Mouse (Mus musculus) heart, adult 18-20 months (tissue): ENCODE results near the gene Cbx5. TPM values are rescaled to one million over a fixed set of nuclear protein-coding genes. Genes with fewer than 3 reads are reported as not detected.
A peak's percentile ranks its signal among the peaks of the same experiment; 100 is the strongest.
"Not testable (repeated sequence)": the region's sequence is repeated elsewhere in the genome, so short reads cannot be mapped to it uniquely, and the experiment has no call there.

Experiments used
- DNase-seq, 2 experiments: peaks; one replicate each; pipeline ENCODE4 v3.0.0; 2021 to 2022; ENCODE audit warnings: mixed read lengths in 1 of 2
- total RNA-seq, 2 experiments: library from RNA; stranded (reverse); gene quantifications; 2 replicates each; pipeline ENCODE4 v1.2.3; 2021

Cbx5 gene
- total RNA-seq, 2 experiments from 2014 or later, result 49.8 to 53.1 TPM

DNA sequence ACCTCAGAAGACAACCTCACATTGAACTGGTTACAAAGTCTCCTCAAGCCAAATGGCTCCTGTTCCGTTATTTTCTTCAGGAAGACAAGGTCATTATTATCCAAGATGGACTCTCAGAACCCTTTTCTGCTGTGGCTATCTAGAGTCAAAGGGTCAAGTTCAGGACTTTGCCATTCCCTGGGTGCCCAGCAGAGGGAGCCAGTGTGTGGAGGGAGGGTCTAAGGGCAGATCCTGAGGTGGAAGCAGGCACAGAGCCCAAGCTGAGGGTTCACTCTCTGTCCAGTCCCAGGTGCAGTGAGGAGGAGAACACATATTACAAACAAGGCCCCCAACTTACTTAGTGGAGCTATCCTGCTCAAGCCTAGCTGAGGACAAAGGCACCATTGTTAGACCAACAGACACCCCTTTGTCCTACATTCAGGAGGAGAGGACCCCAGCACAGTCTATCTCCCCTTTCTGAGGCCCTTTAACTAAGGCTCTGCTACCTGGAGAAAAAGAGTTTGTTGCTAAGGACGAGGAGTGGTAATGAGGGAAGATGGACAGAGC lies 10.7 kb upstream of the Cbx5 start:
- DNase-seq, result peak; percentile 68 to 88

- not testable (repeated sequence) for DNase-seq
Measured at GRCm38 (mm10) chr15:103249511-103249910, 9.9 kb upstream of the Cbx5 start.

- DNase-seq, result peak in 1 of 2 experiments; percentile 23
Measured at GRCm38 (mm10) chr15:103248401-103249313, 9.0 kb upstream of the Cbx5 start.

GRCm38 (mm10) chr15:103247782-103248400 lies 8.3 kb upstream of the Cbx5 start:
- DNase-seq, result no peak

GRCm38 (mm10) chr15:103247078-103247781 lies 7.6 kb upstream of the Cbx5 start:
- DNase-seq, result no peak

GRCm38 (mm10) chr15:103245616-103246015 lies 6.0 kb upstream of the Cbx5 start:
- DNase-seq, result no peak

DNA sequence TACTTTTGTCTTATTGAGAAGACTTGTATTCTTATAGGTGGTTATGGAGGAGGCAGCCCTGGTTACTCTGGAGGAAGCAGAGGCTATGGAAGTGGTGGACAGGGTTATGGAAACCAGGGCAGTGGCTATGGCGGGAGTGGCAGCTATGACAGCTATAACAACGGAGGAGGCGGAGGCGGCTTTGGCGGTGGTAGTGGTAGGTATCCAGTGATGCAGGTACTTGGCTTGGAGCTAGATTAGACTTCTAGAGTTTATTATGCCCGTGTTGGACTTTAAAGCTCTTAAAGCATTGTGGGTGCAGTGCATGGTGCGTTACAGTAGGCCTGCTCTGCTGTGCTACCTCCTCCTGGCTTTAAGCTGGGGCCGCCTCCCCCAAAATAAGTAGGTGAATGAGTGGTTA lies 3.3 kb upstream of the Cbx5 start:
- DNase-seq, result no peak

DNA sequence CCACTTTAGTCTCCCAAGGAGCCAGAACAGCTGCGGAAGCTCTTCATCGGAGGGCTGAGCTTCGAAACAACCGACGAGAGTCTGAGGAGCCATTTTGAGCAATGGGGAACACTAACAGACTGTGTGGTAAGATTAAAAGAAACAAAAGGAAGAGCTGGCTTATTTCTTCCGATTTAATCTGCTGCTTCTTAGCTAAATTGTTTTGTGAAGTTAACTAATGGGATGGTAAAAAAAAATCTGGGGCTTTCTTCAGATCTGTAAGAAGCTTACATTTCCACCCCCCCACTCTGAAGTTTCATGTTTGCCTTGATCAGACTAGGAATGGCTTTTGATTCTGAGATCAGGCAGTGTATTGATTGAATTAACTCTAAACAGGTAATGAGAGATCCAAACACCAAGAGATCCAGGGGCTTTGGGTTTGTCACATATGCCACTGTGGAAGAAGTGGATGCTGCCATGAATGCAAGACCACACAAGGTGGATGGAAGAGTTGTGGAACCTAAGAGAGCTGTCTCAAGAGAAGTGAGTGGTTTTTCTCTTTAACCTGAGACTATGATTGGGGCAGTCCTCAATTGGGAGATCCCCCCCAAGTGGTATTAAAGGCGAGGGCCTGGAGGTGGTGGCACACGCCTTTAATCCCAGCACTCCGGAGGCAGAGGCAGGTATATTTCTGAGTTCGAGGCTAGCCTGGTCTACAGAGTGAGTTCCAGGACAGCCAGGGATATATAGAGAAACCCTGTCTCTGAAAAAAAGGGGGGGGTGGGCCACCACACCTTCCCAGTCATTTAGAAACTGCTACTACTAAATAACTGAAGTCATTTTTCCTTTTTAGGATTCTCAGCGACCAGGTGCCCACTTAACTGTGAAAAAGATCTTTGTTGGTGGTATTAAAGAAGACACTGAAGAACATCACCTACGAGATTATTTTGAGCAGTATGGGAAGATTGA lies 1.7 kb upstream of the Cbx5 start:
- DNase-seq, result not testable (repeated sequence)

GRCm38 (mm10) chr15:103240160-103241028 lies 778 bp upstream of the Cbx5 start, which contains the start of gene Hnrnpa1:
Gene Hnrnpa1, plus strand, starts transcription at chr15:103240432.
- DNase-seq, result peak; percentile 96 to 98

DNA sequence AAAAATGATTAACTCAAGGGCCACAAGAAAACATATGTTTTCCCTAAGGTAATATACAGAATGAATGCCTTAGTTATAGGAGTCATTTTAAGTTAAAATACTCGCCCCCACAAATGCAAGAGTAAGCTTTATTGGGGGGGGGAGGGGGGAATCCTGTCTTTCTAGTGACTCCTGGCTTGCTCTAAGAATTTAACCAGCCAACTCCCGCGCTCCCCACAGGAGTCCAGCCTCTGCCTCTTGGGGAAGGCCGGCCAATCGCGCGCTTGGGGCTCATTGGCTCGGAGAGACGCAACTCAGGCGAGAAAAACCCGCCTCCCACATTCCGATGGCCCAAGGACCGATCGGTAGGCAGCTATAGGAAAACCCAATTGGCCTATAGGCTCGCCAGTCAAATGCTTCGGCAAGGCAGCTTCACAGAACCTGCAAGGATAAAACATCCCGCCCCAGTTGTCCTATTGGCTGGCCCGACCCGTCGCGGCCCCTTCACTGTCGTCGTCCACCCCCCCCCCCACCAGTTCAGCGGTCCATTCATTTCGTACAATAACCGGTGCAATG lies 409 bp downstream of the Cbx5 start:
- peak; percentile 93 to 97 for DNase-seq

DNA sequence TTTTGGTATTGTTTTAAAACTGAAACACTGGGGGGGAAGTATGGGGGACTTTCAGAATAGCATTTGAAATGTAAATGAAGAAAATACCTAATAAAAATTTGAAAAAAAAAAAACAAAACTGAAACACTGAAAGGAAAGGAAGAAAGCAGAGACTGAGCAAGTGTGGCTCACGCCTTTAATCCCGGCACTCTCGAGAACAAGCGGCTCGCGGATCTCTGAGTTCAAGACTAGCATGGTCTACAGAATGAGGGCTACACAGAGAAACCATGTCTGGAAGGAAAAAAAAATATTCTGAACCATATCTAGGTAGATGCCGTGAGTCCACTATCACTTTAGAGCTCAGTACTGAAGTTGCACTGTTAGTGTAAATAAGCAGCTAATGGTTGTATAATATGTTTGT lies 2.3 kb downstream of the Cbx5 start:
- no peak for DNase-seq

- DNase-seq, result no peak
Measured at GRCm38 (mm10) chr15:103233119-103233518, 6.5 kb downstream of the Cbx5 start.

- no peak for DNase-seq
Measured at GRCm38 (mm10) chr15:103228904-103229303, 10.7 kb downstream of the Cbx5 start.

DNA sequence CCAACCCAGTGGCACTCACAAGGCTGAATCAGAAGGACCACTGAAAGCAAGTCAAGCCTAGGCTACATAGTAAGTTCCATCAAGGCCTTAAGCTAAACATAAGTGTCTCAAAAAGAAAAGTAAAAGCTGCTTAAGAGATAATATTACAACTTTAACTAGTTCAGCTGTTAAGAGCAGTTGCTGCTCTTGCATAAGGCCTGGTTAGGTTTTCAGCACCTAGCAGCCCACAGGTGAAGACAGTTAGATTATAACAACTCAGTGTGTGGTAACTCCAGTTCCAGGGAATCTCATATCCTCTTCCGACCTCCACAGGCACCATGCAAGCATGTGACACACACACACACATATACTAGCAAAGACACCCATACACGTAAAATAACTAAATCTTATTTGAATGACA lies 12.0 kb downstream of the Cbx5 start:
- no peak for DNase-seq

GRCm38 (mm10) chr15:103227022-103227421 lies 12.6 kb downstream of the Cbx5 start:
- DNase-seq, result no peak

DNA sequence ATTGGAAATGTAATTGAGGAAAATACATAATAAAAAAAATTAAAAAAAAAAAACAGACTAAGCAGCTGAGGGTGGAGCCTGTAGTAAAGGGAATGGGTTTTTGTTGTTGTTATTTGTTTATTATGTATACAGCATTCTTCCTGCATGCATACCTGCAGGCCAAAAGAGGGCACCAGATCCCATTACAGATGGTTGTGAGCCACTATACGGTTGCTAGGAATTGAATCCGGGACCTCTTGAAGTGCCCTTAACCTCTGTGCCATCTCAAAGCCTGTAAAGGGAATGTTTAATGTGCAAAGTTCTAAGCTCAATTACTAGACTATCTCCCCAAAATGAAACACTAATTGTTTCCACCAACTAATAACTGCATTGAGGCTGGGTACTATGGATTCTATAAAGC lies 15.5 kb downstream of the Cbx5 start:
- DNase-seq, result no peak

DNA sequence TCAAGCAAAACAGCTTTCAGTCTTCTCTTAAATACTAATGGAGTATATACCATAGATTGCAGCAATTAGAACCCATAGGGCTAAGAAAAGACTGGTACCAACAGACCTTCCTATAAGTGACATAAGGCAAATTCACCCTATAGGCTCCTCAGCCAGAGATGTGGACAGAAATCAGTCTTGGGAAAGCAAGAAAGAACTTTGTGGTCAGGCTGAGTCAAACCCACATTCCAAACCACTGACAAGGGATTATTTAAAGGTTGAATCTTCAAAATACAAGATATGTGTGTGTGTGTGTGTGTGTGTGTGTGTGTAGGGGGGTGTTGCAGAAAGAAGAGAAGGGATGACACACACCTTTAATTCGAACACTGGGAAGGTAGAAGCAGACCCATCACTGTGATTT lies 18.2 kb downstream of the Cbx5 start:
- DNase-seq, result no peak

GRCm38 (mm10) chr15:103220785-103221184 lies 18.8 kb downstream of the Cbx5 start:
- peak; percentile 15 to 39 for DNase-seq

DNA sequence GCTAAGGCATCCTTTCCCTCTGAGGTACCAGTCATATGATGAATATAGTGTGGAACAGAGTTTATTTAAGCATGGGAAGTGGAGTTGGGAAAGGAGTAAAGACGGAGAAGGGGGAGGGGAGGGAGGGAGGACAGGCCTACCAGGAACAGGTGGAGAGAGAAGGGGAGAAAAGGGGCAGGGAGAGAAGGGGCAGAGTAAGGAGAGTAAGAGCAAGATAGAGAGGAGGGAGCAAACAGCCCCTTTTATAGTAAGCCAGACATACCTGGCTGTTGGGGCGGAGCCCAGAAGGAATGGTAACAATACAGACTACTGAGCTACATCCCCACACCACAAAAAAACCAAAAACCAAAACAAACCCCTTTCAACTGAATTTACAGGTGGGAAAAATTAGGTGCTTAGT lies 23.6 kb downstream of the Cbx5 start:
- DNase-seq, result no peak
